Mouse (Mus musculus): ENCODE measurements at regions not wholly inside any gene's neighbourhood (a gene's known extent, or its start where the extent isn't known, plus 50 kb on each side); places are given as distances from the start of the nearest gene placed in this dataset.

GRCm38 (mm10) chr17:6850513-6850912 lies 67.9 kb upstream of the Ezr start:
- TF ChIP-seq POLR2A (IDR thresholded peaks at IDR 0.05; ENCODE audit: insufficient read depth, low read depth, low read length): no peak
- TF ChIP-seq CTCF (IDR thresholded peaks at IDR 0.05): no peak
- no peak for TF ChIP-seq EP300 (IDR thresholded peaks at IDR 0.05; ENCODE audit: insufficient read depth, low read depth, low read length)

Measured in heart, adult 2 months (tissue).